Mouse (Mus musculus): ENCODE data around the gene Ctnna3.
A peak's percentile ranks its signal among the peaks of the same experiment; 100 is the strongest.
"Not testable (repeated sequence)": the region's sequence is repeated elsewhere in the genome, so short reads cannot be mapped to it uniquely, and the experiment has no call there.

Ctnna3 gene

DNA sequence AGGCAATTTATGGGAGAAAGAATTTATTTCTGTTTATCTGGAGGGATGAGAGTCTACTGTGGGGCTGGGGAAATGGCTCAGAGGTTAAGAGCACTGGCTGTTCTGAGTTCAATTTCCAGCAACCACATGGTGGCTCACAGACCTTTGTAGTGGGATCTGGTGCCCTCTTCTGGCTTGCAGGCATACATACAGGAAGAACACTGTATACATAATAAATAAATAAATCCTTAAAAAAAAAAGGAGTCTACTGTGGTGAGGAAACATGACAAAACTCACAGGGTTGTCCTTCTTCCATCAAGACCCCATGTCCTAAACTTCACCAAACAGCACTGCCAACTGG, 5.5 kb upstream of the Ctnna3 start:
- DNase-seq (ENCODE audit: low spot score), result peak; percentile 65

GRCm38 (mm10) chr10:63427146-63427545, 2.8 kb upstream of the Ctnna3 start:
- DNase-seq (ENCODE audit: low spot score), result no peak

DNA sequence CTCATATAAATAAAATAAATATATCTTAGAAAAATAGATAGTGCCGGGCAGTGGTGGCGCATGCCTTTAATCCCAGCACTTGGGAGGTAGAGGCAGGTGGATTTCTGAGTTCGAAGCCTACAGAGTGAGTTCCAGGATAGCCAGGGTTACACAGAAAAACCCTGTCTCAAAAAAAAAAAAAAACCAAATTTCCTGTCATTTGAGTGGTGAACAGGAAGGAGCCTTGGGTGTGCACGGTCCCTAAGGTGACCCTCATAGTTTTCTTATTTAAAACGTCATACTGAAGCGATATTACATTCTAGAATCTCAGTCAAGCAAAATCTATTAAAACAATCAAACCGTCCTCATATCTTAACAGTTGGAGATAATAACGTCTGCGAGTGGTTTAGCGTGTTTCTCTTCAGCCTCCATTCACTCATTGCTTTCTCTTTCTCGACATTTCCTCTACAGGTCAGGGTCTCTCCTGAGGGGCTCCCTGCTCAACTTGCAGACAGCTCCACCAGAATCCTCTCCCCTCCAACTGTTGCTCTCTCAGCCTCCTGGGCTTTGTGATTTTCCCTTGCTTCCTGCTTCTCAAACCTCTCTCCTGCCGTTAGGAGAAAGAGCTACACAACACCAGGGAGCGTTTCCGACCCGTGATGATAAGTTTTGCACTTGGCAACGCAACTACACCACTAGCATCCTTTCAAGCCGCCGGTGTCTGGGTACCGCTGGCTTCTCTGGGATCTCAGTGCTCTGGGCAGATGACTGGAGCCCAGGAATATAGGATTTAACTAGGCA, 1.5 kb upstream of the Ctnna3 start:
- peak; percentile 56 for DNase-seq (ENCODE audit: low spot score)

DNA sequence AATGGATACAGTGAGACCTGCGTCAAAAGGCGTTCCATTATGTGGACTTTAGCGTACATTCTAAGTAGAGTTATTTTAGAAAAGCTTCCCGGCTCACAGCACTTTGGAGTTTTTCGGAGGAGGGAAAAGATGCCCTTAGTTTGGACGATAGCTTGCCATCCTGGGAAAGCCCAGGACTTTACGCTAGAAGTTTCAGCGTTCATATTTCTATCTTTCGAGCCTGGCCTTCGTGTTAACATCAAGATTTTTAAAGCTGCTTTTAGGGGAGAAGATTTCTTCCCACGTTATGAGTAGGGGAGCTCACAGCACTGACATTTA, 916 bp upstream of the Ctnna3 start:
- peak; percentile 1 for DNase-seq (ENCODE audit: low spot score)

- peak; percentile 100 for DNase-seq (ENCODE audit: low spot score)
These were observed 518 bp upstream of the Ctnna3 start for GRCm38 (mm10) chr10:63429380-63429779.

- no peak for DNase-seq (ENCODE audit: low spot score)
These were observed 1.4 kb downstream of the Ctnna3 start for GRCm38 (mm10) chr10:63431221-63431736.

DNA sequence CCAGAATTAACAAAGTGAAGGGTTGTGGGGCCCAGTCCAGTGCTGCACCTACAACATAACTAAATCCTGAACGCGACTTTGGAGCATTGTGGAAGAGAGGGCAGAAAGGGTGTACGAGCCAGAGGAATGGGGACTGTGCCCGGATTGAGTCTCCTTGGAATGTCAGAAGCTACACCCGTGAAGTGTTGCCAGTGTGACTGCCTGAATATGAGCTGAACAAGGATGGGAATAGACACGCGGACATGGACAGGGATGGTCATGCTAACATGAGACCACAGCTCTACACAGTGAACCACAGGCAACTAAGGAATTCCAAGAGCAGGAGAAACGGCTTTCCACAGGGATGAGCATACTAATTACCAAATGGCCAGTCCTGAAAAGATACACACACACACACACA, 2.2 kb downstream of the Ctnna3 start:
- no peak for DNase-seq (ENCODE audit: low spot score)

GRCm38 (mm10) chr10:63432887-63433286, 3.0 kb downstream of the Ctnna3 start:
- DNase-seq (ENCODE audit: low spot score), result no peak

GRCm38 (mm10) chr10:63438736-63439262, 8.9 kb downstream of the Ctnna3 start:
- DNase-seq (ENCODE audit: low spot score), result no peak

DNA sequence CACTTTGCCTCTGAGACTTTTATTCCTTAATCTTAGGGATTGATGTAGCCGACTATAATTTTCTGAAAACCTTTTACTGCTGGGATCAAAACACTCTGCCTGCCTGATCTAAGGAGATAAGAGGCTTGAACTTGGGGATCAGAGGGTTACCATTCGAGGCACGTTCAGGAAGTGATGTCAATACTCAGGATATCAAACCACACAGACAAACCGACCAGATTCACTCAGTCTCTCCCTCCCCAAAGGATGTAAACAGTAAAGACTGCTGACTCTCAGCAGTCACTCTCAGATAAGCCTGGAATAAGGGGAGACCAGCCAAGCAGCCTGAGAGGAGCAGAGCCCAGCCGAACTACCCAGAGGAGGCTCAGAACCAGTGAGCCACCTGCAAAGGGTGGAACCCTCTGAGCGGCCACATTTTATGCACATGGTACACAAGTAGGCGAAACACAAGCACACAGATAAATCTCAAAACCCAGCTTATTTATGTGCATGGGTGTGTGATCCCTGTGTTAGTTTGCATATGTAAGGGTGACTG, 9.9 kb downstream of the Ctnna3 start:
- no peak for DNase-seq (ENCODE audit: low spot score)

GRCm38 (mm10) chr10:63444602-63445387, 14.9 kb downstream of the Ctnna3 start:
- DNase-seq (ENCODE audit: low spot score), result not testable (repeated sequence)

GRCm38 (mm10) chr10:63453926-63454325, 24.0 kb downstream of the Ctnna3 start:
- DNase-seq (ENCODE audit: low spot score), result no peak

DNA sequence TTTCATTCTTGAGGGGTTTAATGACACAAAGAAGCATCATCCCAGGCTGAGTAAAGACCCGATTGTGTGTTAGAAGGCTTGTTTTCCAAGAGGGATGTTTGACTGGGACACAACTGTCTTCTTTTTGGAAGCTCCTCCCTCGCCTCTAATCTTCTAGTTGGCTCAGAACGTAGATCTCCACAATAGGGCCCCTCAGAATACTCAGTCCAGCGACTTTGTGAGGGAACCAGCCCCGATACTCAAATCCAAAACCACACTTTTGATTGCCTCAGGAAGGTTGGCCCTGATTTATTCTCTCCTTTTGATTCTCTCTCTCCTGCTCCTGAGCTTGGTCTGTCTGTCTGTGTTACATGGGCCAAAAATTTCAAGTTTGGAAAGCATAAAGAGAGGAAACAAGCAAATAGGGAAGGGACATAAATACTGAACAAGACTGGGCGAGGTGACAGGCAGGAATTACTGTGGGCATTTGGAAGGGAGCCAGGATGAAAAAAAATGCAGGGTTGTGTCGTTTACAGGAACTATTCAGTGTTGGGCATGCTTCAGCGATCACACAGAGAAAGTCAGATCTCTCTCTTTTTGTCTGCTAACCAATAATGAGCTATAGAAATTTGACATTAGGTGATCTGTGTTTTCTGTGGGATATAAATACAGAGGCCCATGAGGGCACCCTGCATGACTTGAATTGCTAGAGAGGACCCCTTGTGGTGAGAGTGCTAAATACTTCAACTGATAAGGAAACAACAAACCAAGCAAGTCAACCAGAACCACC, 25.4 kb downstream of the Ctnna3 start:
- DNase-seq (ENCODE audit: low spot score), result no peak

- DNase-seq (ENCODE audit: low spot score), result no peak
These were observed 27.6 kb downstream of the Ctnna3 start for GRCm38 (mm10) chr10:63457292-63458128.

DNA sequence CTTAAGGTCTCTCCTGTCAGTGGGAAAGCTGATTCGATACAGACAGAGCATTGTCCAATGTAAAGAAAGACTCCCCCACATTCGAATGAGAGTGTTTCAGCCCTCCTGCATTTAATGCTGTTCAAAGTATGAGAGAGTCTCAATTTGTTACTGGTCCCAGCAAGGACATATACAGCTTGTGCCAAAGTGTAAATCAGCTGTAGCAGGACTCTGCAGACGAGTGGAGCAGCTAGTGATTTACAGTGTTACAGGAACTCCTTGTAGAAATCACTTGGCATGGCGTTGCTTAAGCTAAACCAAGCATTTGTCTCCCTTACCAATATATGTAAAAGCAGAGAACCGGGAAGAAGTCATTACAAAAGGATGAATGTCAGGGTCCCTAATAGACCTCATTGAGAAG, 31.0 kb downstream of the Ctnna3 start:
- DNase-seq (ENCODE audit: low spot score), result no peak

GRCm38 (mm10) chr10:63472473-63472872, 42.6 kb downstream of the Ctnna3 start:
- no peak for DNase-seq (ENCODE audit: low spot score)

DNA sequence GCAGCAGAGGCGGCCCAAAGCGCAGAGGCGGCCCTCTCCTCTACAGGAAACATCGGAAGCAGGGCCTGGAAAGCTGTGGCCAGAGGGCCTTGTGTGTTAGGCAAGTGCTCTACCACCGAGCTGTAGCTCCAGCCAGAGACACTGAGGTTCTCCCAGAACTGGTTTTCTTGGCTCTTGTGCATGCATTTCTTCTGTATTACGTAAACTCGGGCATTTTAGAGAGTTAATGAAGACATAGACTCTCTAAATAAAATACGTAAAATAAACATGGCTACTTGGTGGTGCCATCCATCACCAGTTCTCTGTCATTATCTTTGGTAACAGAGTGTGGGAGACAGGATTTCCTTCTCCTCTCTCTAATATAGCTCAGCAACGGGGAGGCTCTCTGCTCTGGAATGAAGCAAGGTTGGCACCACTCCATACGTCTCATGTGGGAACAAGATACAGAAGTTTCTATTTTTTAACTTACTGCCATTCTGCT, 46.3 kb downstream of the Ctnna3 start:
- no peak for DNase-seq (ENCODE audit: low spot score)

- no peak for DNase-seq (ENCODE audit: low spot score)
These were observed 49.0 kb downstream of the Ctnna3 start for GRCm38 (mm10) chr10:63478946-63479345.

- no peak for DNase-seq (ENCODE audit: low spot score)
These were observed 50.2 kb downstream of the Ctnna3 start for GRCm38 (mm10) chr10:63480066-63480465.

DNA sequence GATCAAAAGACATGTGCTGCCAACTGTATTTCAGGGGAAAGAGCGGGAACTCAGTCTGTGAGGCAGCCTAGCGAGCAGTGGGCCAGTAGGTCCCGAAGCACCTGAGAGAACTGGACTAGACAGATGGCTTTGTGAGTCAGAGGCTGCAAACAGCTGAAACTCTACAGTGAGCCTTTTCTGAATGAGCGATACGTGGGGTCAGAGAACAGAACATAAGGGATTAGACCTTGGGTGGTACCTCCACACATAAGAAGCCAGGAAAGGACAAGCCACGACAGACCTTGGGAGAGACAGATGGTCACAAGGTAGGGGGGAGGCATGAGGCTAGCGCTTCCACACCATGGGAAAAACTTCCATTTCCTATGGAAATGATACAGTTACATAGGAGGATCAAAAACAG, 58.4 kb downstream of the Ctnna3 start:
- DNase-seq (ENCODE audit: low spot score), result no peak

DNA sequence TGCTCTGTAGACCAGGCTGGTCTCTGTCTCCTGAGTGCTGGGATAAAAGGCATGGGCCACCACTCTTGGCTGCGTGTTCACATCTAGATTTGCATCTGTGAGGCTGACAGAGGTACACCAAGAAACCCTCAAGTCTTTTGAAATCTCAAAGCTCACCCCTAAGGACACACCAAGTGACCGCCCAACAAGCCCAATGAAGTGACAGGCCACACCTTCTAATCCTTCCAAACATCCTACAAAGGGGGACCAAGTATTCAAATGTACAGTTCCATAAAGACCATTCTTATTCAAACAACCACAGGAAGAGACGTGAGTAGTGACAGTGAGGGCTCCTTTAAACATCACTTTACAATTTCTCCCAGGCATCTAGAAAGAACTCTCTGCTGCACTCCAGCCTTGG, 94.1 kb downstream of the Ctnna3 start:
- DNase-seq (ENCODE audit: low spot score), result no peak
